Mouse (Mus musculus) embryonic fibroblast, embryonic 13.5 days (primary cell): ENCODE data around the gene Ccdc13.

Experiments
- CTCF ChIP-seq: IDR thresholded peaks from 2 replicates; pipeline ENCODE4 v1.5.1; 2011; ENCODE audit warnings: mild to moderate bottlenecking, control low read depth, low read length, moderate library complexity, borderline replicate concordance; ENCODE audit not compliant: insufficient read depth
- POLR2A ChIP-seq: IDR thresholded peaks from 2 replicates; pipeline ENCODE4 v1.6.1; 2011; ENCODE audit warnings: low read depth, mild to moderate bottlenecking, control low read depth, low read length, moderate library complexity

- no peak for TF ChIP-seq CTCF
- TF ChIP-seq POLR2A = no peak
Observed at GRCm38 (mm10) chr9:121869973-121870515, 30.8 kb upstream of the Ccdc13 start.
